Mouse (Mus musculus) thymus, postnatal 25 days (tissue): Measurements from ENCODE around the gene Lias.
A peak's percentile ranks its signal among the peaks of the same experiment; 100 is the strongest.

Source experiments
- DNase-seq: peaks from one replicate; pipeline ENCODE4 v3.0.0; 2022

Gene Lias

GRCm38 (mm10) chr5:65390648-65391644 lies at the start of gene Lias, which contains the start of gene Rpl9:
Gene Lias (plus strand): TSS chr5:65391497.
Gene Rpl9 (minus strand): TSS chr5:65391444.
- peak; percentile 99 for DNase-seq

- no peak for DNase-seq
Measured at GRCm38 (mm10) chr5:65348168-65348567, 43.1 kb upstream of the Lias start, which contains the start of gene Klb. Gene Klb (plus strand): TSS chr5:65348314.

GRCm38 (mm10) chr5:65350508-65350907 lies 40.8 kb upstream of the Lias start:
- DNase-seq: no peak

GRCm38 (mm10) chr5:65354097-65354496 lies 37.2 kb upstream of the Lias start:
- DNase-seq: no peak

- DNase-seq: no peak
Measured at GRCm38 (mm10) chr5:65354985-65355384, 36.3 kb upstream of the Lias start.

GRCm38 (mm10) chr5:65356851-65357250 lies 34.4 kb upstream of the Lias start:
- DNase-seq: no peak

- no peak for DNase-seq
Measured at GRCm38 (mm10) chr5:65357771-65358170, 33.5 kb upstream of the Lias start.

GRCm38 (mm10) chr5:65367837-65368236 lies 23.5 kb upstream of the Lias start:
- DNase-seq: no peak

- no peak for DNase-seq
Measured at GRCm38 (mm10) chr5:65371551-65371950, 19.7 kb upstream of the Lias start.

- no peak for DNase-seq
Measured at GRCm38 (mm10) chr5:65374746-65375145, 16.6 kb upstream of the Lias start.

GRCm38 (mm10) chr5:65385704-65386103 lies 5.6 kb upstream of the Lias start:
- DNase-seq: no peak

- no peak for DNase-seq
Measured at GRCm38 (mm10) chr5:65387008-65387867, 4.1 kb upstream of the Lias start.

GRCm38 (mm10) chr5:65391753-65392152 lies 456 bp downstream of the Lias start:
- DNase-seq: no peak

GRCm38 (mm10) chr5:65394425-65394824 lies 3.1 kb downstream of the Lias start:
- DNase-seq: no peak

GRCm38 (mm10) chr5:65401251-65401994 lies 10.1 kb downstream of the Lias start:
- peak; percentile 77 for DNase-seq

GRCm38 (mm10) chr5:65407989-65408388 lies 16.7 kb downstream of the Lias start:
- no peak for DNase-seq

- DNase-seq: no peak
Measured at GRCm38 (mm10) chr5:65415653-65416458, 24.6 kb downstream of the Lias start.

- DNase-seq: no peak
Measured at GRCm38 (mm10) chr5:65419136-65419535, 27.8 kb downstream of the Lias start.

- no peak for DNase-seq
Measured at GRCm38 (mm10) chr5:65420822-65421221, 29.5 kb downstream of the Lias start.

- DNase-seq: no peak
Measured at GRCm38 (mm10) chr5:65422803-65423202, 31.5 kb downstream of the Lias start.

- DNase-seq: no peak
Measured at GRCm38 (mm10) chr5:65424215-65424614, 32.9 kb downstream of the Lias start.

- DNase-seq: no peak
Measured at GRCm38 (mm10) chr5:65425251-65425650, 34.0 kb downstream of the Lias start.
